Mouse (Mus musculus) spleen, adult 2 months (tissue): ENCODE results near the gene Fbxo39.

ENCODE experiments used
- CTCF ChIP-seq: fragments of 200-500 bp; IDR thresholded peaks from 2 replicates; pipeline ENCODE4 v1.5.1; 2011; ENCODE audit warnings: mild to moderate bottlenecking, inconsistent platforms; ENCODE audit not compliant: insufficient read depth, insufficient read length, insufficient replicate concordance; ENCODE audit errors: extremely low read depth
- POLR2A ChIP-seq: fragments of 200-500 bp; IDR thresholded peaks from 2 replicates; pipeline ENCODE4 v1.6.1; 2011; ENCODE audit warnings: low read depth, low read length, inconsistent platforms

DNA sequence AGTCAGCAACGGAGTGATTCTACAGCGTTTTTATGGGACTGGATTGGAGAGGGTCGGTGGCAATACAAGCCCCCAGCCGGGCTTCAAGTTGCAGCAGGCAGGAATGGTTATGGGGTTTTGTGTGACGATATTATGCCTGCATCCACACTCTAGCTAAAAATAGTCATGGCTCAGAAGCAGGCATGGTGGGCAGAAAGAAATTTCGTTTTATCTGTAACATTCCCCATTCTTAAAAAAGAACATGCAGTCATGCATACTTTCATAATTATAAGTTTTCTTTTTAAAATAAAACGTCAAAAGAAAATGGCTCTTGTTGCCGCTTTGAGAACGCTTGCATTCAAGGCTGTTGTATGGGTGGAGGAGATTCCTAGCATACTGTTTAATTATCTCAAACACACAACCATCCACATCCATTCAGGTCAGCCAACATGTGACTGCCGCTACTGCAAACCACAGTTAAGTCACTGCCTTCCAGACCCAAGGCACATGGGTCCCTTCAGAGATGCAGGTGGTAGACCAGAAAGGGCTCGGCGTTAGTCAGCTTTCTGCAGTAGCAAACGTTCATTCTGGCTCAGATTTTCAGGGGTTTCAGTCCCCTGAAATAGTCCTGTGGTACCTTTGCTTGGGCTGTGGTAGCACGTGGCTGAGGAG, 29.6 kb upstream of the Fbxo39 start:
- TF ChIP-seq CTCF (no peak), POLR2A (no peak)
